Mouse (Mus musculus) limb, embryonic 13.5 days (tissue): ENCODE data around the gene Aunip. TPM values are rescaled to one million over a fixed set of nuclear protein-coding genes. Genes with fewer than 3 reads are reported as not detected.

ENCODE experiments used
- ATAC-seq: fragments of 200-750 bp; cut with Nextera tagmentation; 2 replicates; pipeline ENCODE4 v1.8.0; 2017; ENCODE audit warnings: low read depth, moderate number of reproducible peaks, moderate TSS enrichment; ENCODE audit not compliant: low FRiP score
- H3K27ac ChIP-seq: fragments of 300-500 bp; sonication (generic); 2 replicates; pipeline ENCODE4 v1.5.1; 2015; ENCODE audit warnings: inconsistent platforms, mild to moderate bottlenecking, moderate library complexity
- H3K27me3 ChIP-seq: fragments of 300-500 bp; sonication (generic); 2 replicates; pipeline ENCODE4 v1.6.1; 2015; ENCODE audit warnings: mild to moderate bottlenecking, inconsistent platforms
- H3K36me3 ChIP-seq: fragments of 300-500 bp; sonication (generic); 2 replicates; pipeline ENCODE4 v1.6.1; 2015; ENCODE audit warnings: inconsistent platforms, mild to moderate bottlenecking, moderate library complexity
- H3K4me1 ChIP-seq: fragments of 300-500 bp; sonication (generic); 2 replicates; pipeline ENCODE4 v1.6.1; 2015; ENCODE audit warnings: inconsistent platforms
- H3K4me2 ChIP-seq: fragments of 300-500 bp; sonication (generic); replicated peaks from 2 replicates; pipeline ENCODE4 v1.6.1; 2015; ENCODE audit warnings: inconsistent platforms, mild to moderate bottlenecking, moderate library complexity
- H3K4me3 ChIP-seq: fragments of 300-500 bp; sonication (generic); 2 replicates; pipeline ENCODE4 v1.5.1; 2015; ENCODE audit warnings: moderate library complexity, mild to moderate bottlenecking, inconsistent platforms
- H3K9ac ChIP-seq: fragments of 300-500 bp; sonication (generic); 2 replicates; pipeline ENCODE4 v1.6.1; 2015; ENCODE audit warnings: mild to moderate bottlenecking, inconsistent platforms
- H3K9me3 ChIP-seq: fragments of 300-500 bp; sonication (generic); 2 replicates; pipeline ENCODE4 v1.6.1; 2016; ENCODE audit warnings: inconsistent platforms
- WGBS: fragments of 180-500 bp; shearing (Covaris S2); methylation state at CpG from one replicate; pipeline ENCODE4 v1.1.7; 2015; 5-methylcytosine and 5-hydroxymethylcytosine counted together
- microRNA-seq: library from miRNA; unstranded; fragments of <30 nt; microRNA quantifications from one replicate; pipeline ENCODE4, GENCODE M21; 2016
- polyA plus RNA-seq: library from polyadenylated mRNA; unstranded; fragments of >200 nt; fragmentation: Nextera tagmentation; extraction: Ambion mirVana; gene quantifications from 2 replicates; pipeline ENCODE4 v1.2.1, GENCODE M21; 2015

The Aunip gene
- polyA plus RNA-seq, 1 experiment from 2014 or later = 10.6 TPM

DNA sequence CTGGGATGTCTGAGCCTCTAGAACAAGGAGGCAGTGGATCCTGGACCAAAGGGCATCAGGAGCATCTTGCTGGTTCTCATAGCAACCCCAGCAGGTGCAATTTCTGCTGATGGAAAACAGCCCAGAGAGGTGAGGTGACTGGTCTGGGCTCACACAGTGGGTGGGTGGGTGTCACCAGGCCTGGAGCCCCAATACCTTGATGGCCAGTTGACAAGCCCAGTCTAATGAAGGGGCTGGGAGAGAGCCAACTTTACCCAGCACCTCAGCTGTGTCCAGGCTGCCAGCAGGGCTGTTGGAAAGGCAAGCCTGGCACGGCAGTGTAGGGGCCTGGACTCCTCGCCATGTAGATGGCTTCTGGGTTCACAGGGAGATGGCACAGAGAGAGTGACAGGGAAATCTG is 51.2 kb downstream of the Aunip start:
- no peaks in the 10 kb centered on the region for H3K27me3 ChIP-seq
- H3K4me3 ChIP-seq = no peak overlapping the region
- no peak overlapping the region for H3K27ac ChIP-seq
- ATAC-seq = no peak
- no peak overlapping the region for H3K9ac ChIP-seq
- H3K4me1 ChIP-seq = peaks cover 17% of the 10 kb centered on the region
- peaks cover 13% of the 10 kb centered on the region for H3K36me3 ChIP-seq
- 81% methylated on average over 2 of the region's 2 CpGs for WGBS
- peaks cover 7% of the 10 kb centered on the region; the same call in 1 of the 2 replicates for H3K9me3 ChIP-seq
- no peak overlapping the region for H3K4me2 ChIP-seq

DNA sequence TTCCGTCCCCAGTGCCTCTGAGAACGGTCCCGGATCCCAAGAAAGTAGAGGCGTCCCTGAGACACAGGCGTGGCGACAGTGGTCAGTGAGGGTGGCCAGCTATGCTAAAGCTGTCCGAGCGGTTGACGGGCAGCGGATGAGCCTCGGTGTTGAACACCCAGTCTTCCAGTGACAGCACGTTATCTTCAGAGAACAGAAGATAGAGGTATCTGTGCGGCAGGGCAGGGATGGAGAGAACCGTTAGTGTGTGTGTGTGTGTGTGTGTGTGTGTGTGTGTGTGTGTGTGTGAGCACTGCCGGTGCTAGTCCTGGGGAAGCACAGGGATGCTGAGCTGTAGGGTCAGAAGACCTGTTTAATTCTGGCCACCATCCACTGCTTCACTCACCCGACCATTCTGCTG is 52.8 kb downstream of the Aunip start:
- Histone ChIP-seq H3K36me3 (peaks cover 13% of the 10 kb centered on the region), H3K4me2 (no peak overlapping the region), H3K4me1 (peaks cover 9% of the 10 kb centered on the region), H3K27me3 (peaks cover 9% of the 10 kb centered on the region), H3K9ac (no peak overlapping the region), H3K4me3 (no peak overlapping the region), H3K9me3 (peaks cover 7% of the 10 kb centered on the region; the same call in 1 of the 2 replicates), H3K27ac (no peak overlapping the region)
- no peak for ATAC-seq
- WGBS = 91% methylated on average over 16 of the region's 16 CpGs

GRCm38 (mm10) chr4:134564093-134564492 is 53.3 kb downstream of the Aunip start:
- Histone ChIP-seq H3K27me3 (peaks cover 12% of the 10 kb centered on the region), H3K4me1 (peaks cover 5% of the 10 kb centered on the region; the same call in 1 of the 2 replicates), H3K9me3 (peaks cover 7% of the 10 kb centered on the region; the same call in 1 of the 2 replicates), H3K27ac (no peak overlapping the region), H3K4me3 (no peak overlapping the region), H3K4me2 (no peak overlapping the region), H3K9ac (no peak overlapping the region), H3K36me3 (peaks cover 16% of the 10 kb centered on the region)
- ATAC-seq = no peak
- WGBS = 76% methylated on average over 6 of the region's 6 CpGs

GRCm38 (mm10) chr4:134567377-134568226 is 56.8 kb downstream of the Aunip start:
- WGBS = 30% methylated on average over 19 of the region's 19 CpGs
- H3K4me1 ChIP-seq = peaks cover 4% of the 10 kb centered on the region; the same call in 1 of the 2 replicates
- H3K9me3 ChIP-seq = peaks cover 7% of the 10 kb centered on the region; the same call in 1 of the 2 replicates
- no peak overlapping the region for H3K27ac ChIP-seq
- peaks cover 12% of the 10 kb centered on the region for H3K27me3 ChIP-seq
- H3K9ac ChIP-seq = no peak overlapping the region
- ATAC-seq = no peak
- no peak overlapping the region for H3K4me3 ChIP-seq
- H3K4me2 ChIP-seq = no peak overlapping the region
- peaks cover 16% of the 10 kb centered on the region for H3K36me3 ChIP-seq

- Histone ChIP-seq H3K36me3 (peaks cover 16% of the 10 kb centered on the region), H3K9me3 (peaks cover 7% of the 10 kb centered on the region; the same call in 1 of the 2 replicates), H3K4me2 (no peak overlapping the region), H3K27me3 (peaks cover 12% of the 10 kb centered on the region), H3K27ac (no peak overlapping the region), H3K4me3 (no peak overlapping the region), H3K4me1 (peaks cover 4% of the 10 kb centered on the region; the same call in 1 of the 2 replicates), H3K9ac (no peak overlapping the region)
- WGBS = 72% methylated on average over 6 of the region's 6 CpGs
- ATAC-seq = no peak
These were observed 58.4 kb downstream of the Aunip start for GRCm38 (mm10) chr4:134569205-134569604.

GRCm38 (mm10) chr4:134569831-134570230 is 59.0 kb downstream of the Aunip start:
- peaks cover 15% of the 10 kb centered on the region for H3K36me3 ChIP-seq
- no peak for ATAC-seq
- H3K9me3 ChIP-seq = peaks cover 7% of the 10 kb centered on the region; the same call in 1 of the 2 replicates
- H3K4me3 ChIP-seq = no peak overlapping the region
- WGBS = 80% methylated on average over 8 of the region's 8 CpGs
- H3K27me3 ChIP-seq = peaks cover 12% of the 10 kb centered on the region
- no peak overlapping the region for H3K9ac ChIP-seq
- no peak overlapping the region for H3K4me2 ChIP-seq
- peaks cover 4% of the 10 kb centered on the region; the same call in 1 of the 2 replicates for H3K4me1 ChIP-seq
- H3K27ac ChIP-seq = no peak overlapping the region

DNA sequence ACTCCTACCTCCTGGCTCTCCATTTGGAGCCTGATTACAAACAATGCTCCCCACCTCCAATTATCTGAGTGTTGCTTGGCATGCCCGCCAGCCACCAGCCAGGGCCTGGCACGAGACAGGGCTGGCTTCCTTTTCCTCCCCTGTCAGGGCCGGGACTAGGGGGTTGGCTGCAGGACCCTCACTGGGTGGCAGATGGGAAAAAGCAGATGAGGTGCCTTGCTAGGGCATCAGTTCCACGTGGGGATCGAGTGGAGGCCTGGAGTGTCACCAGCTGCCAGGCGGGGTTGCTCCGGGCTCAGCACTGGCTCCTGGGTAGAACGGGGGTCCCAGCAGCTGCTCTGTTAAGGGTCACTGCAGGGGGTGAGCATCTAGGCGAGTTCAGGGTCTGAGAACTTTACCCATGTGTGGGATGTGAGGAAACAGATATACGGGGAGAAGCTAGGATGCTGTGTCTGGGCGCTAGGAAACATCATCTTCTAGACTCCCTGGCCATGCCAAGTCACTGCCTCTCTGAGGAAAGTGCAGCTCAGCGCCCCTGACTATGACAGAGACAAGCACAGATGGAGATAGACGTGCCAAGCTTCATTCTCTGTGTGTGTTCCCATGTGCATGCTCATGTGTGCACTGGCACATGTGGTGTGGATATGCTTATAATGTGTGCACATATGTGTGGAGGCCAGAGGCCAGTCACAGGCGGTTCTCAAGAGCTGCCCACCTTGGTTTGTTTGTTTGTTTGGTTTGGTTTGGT is 60.1 kb downstream of the Aunip start:
- WGBS = 76% methylated on average over 14 of the region's 14 CpGs
- peaks cover 4% of the 10 kb centered on the region; the same call in 1 of the 2 replicates for H3K4me1 ChIP-seq
- peaks cover 3% of the 10 kb centered on the region; the same call in 1 of the 2 replicates for H3K9me3 ChIP-seq
- H3K4me2 ChIP-seq = no peak overlapping the region
- no peak for ATAC-seq
- no peak overlapping the region for H3K27ac ChIP-seq
- H3K27me3 ChIP-seq = peaks cover 12% of the 10 kb centered on the region
- peaks cover 6% of the 10 kb centered on the region for H3K36me3 ChIP-seq
- no peak overlapping the region for H3K4me3 ChIP-seq
- H3K9ac ChIP-seq = no peak overlapping the region

DNA sequence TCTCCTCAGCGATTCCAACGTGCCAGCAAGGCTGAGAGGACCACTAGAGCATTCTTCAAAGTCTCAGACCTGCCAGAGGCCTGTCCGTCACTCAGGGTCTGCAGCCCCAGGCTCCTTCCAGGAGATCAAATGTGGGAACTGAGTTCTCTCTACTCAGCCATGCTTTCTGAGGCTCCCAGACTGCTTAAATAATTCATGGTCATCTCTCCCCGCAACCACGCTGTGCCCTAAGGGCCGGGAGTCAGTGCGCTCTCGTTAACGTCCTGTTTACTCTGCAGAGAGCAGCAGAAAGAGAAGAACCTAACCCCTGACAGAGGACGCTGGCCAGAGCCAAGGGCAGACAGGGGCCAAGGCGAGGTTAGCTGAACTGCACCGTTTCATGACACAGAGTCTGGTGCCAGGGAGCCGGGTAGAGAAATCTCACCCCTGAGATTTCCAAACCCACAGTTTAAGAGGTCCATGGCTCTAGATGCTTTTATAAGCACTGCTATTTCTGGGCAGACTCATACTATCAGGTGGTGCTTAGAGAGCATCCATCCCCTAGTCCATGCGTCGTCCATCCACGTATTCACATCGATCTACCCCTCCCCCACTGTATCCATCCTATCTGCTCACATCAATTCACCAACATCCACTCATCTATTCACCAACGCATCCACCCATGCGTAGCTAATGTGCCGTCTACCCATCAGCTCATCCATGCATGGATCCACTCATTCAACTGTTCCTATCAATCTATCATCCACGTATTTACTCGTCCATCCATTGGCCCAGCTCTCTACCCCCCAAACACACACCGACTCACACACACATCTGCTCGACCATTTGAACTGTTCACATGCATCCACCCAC is 61.9 kb downstream of the Aunip start:
- H3K27me3 ChIP-seq = peaks cover 12% of the 10 kb centered on the region
- no peaks in the 10 kb centered on the region for H3K9me3 ChIP-seq
- no peak overlapping the region for H3K4me2 ChIP-seq
- no peak overlapping the region for H3K9ac ChIP-seq
- H3K36me3 ChIP-seq = 0 out of 2 replicates have a peak, but pooled peaks cover 3% of the 10 kb centered on the region
- ATAC-seq = no peak
- H3K27ac ChIP-seq = no peak overlapping the region
- H3K4me1 ChIP-seq = peaks cover under 1% of the 10 kb centered on the region; the same call in 1 of the 2 replicates
- no peak overlapping the region for H3K4me3 ChIP-seq
- WGBS = 78% methylated on average over 24 of the region's 24 CpGs

Small RNA genes within 50 kb of the gene (microRNA-seq; reads per million reads assigned to microRNA genes)
- gene Gm23634 (0.87 reads per million), gene Mir6403 (not detected)

Other genes starting within 250 kb of the Aunip start
- gene Pdik1l, start 223.1 kb upstream of the Aunip start, polyA plus RNA-seq = 21.7 and 22.6 TPM in 2 replicates
- 5.3 and 6.2 TPM in 2 replicates for gene Trim63, start 195.9 kb upstream of the Aunip start, polyA plus RNA-seq
- 0.18 and 0.24 TPM in 2 replicates for gene Slc30a2, start 167.8 kb upstream of the Aunip start, polyA plus RNA-seq
- gene Extl1, start 127.1 kb upstream of the Aunip start, polyA plus RNA-seq = 8.3 and 9.2 TPM in 2 replicates
- gene Pafah2, start 114.7 kb upstream of the Aunip start, polyA plus RNA-seq = 11.3 and 12.9 TPM in 2 replicates
- 1,889 and 1,921 TPM in 2 replicates for gene Stmn1, start 42.7 kb upstream of the Aunip start, polyA plus RNA-seq
- gene Paqr7, start 14.3 kb upstream of the Aunip start, polyA plus RNA-seq = 3.7 and 4.1 TPM in 2 replicates
- 131 and 132 TPM in 2 replicates for gene Mtfr1l, start 24.4 kb downstream of the Aunip start, polyA plus RNA-seq
- 15.2 and 16.3 TPM in 2 replicates for gene Selenon, start 41.2 kb downstream of the Aunip start, polyA plus RNA-seq
- gene Man1c1, start 193.3 kb downstream of the Aunip start, polyA plus RNA-seq = 2.9 and 3.5 TPM in 2 replicates